ENCODE assay signal across 8 mouse cellular contexts in the genomic region with DNA sequence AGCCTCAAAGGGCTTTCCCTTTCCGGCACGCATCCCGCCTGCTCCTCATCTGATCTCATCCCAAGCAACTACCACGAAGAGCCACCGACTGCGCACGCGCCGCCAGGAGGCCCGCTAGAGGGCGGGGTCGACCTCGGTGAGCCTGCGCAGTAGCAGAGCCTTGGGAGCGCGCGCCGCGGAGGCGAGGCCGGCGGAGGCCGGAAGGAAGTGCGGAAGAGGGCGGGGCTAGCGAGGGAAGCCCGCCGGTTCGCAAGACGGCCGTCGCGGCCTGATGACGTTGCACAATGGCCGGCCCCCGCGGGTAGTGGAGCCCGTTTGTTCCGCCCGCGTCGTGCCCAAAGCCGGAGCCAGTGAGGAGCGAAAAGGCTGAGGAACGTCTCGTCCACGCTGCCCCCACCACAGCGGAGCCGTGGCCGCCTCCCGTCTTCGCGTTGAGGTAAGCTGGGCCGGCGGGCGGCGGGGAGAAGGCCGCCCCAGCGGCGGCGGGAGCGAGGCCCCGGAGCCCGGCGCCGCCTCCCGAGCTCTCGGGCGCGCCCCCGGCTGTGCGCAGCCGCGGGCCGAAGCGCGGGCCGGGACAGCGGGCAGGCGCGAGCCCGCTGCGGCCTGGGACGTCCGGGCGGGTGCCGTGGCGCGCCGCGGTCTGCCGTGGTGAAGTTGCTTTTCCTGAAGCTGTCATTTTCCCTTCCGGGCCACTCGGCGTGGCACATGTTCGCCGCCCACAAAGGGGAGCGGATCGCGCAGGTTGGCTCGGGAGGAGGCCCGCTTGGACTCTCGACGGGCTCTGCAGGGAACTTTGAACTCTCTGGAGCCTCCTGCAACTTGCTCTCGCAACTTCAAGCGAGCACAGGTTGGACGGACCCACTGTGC. TPM values are rescaled to one million over a fixed set of nuclear protein-coding genes. Genes with fewer than 3 reads are reported as not detected.
DNase-seq lines count a peak whose midpoint lies in the region; ATAC-seq and TF ChIP-seq lines count a peak whose summit lies in the region.

A gene (plus strand): TSS at position 245 of the 867 bp plus-strand sequence.

- ATAC-seq in frontal cortex, adult (ENCODE audit: low TSS enrichment) = peak; percentile 92
- peak; percentile 97 for ATAC-seq in lung, postnatal 0 days

- peak; percentile 72 for TF ChIP-seq CTCF in lung, postnatal 0 days (IDR thresholded peaks at IDR 0.05)

- peaks cover 37% of the 10 kb centered on the region for H3K36me3 ChIP-seq in hindbrain, embryonic 10.5 days
- H3K36me3 ChIP-seq in lung, postnatal 0 days (ENCODE audit: insufficient read depth, low read length) = no peaks in the 10 kb centered on the region

- DNase-seq in MN1 (ENCODE audit: low spot score) = peak; percentile 100
- peak; percentile 99 for DNase-seq in cerebellum, adult 9-10 months
- DNase-seq in hindbrain, embryonic 10.5 days (ENCODE audit: low spot score) = peak; percentile 99
- peak; percentile 99 for DNase-seq in layer of hippocampus, adult 9-11 months
- peak; percentile 99 for DNase-seq in lung, postnatal 0 days (ENCODE audit: low spot score)
- DNase-seq in ovary, postnatal 14 days (ENCODE audit: low spot score) = peak; percentile 97
- peak; percentile 100 for DNase-seq in thymus, postnatal 14 days

- TF ChIP-seq EP300 in lung, postnatal 0 days (IDR thresholded peaks at IDR 0.05) = no peak

- H3K9me3 ChIP-seq in hindbrain, embryonic 10.5 days = no peaks in the 10 kb centered on the region
- no peaks in the 10 kb centered on the region for H3K9me3 ChIP-seq in lung, postnatal 0 days (ENCODE audit: low read length)

- H3K9ac ChIP-seq in lung, postnatal 0 days (replicated peaks; ENCODE audit: low read depth) = peak within 1 kb of the TSS; percentile 87

- peak within 1 kb of the TSS; percentile 87 for H3K4me3 ChIP-seq in hindbrain, embryonic 10.5 days
- H3K4me3 ChIP-seq in lung, postnatal 0 days (ENCODE audit: low read depth, low read length) = peak within 1 kb of the TSS; percentile 95

- peaks cover 22% of the 10 kb centered on the region for H3K4me1 ChIP-seq in hindbrain, embryonic 10.5 days (replicated peaks)
- peaks cover 6% of the 10 kb centered on the region; the same call in 1 of the 2 replicates for H3K4me1 ChIP-seq in lung, postnatal 0 days (ENCODE audit: insufficient read depth, low read depth, low read length)

- no peaks in the 10 kb centered on the region for H3K27me3 ChIP-seq in hindbrain, embryonic 10.5 days (ENCODE audit: insufficient read depth, poor library complexity, severe bottlenecking)
- no peaks in the 10 kb centered on the region for H3K27me3 ChIP-seq in lung, postnatal 0 days (replicated peaks; ENCODE audit: insufficient read depth, low read length)

- peak within 1 kb of the TSS; percentile 79 for H3K4me2 ChIP-seq in lung, postnatal 0 days (replicated peaks; ENCODE audit: low read depth, low read length)

- WGBS in hindbrain, embryonic 10.5 days = under 1% methylated on average over 107 of the region's 107 CpGs
- under 1% methylated on average over 56 of the region's 107 CpGs for WGBS in lung, postnatal 0 days

- H3K27ac ChIP-seq in hindbrain, embryonic 10.5 days = peak within 1 kb of the TSS; percentile 95
- peak within 1 kb of the TSS; percentile 96 for H3K27ac ChIP-seq in lung, postnatal 0 days (ENCODE audit: low read length)

RNA-seq across cellular contexts. Expression of the gene that starts here (rescaled TPM):
- polyA plus RNA-seq in hindbrain, embryonic 10.5 days (2016; fragmentation: Nextera tagmentation; extraction: Ambion mirVana) = 67.6 and 75.0 TPM in 2 replicates
- 20.2 and 22.2 TPM in 2 replicates for polyA plus RNA-seq in lung, postnatal 0 days (2015; fragmentation: Nextera tagmentation; extraction: Ambion mirVana)

Comparison
In these comparisons a context has a peak if more than half of its experiments do, and no peak if none do; other contexts are left out.
1. Peak in every context shown above with its lines: DNase-seq, ATAC-seq, H3K4me3 ChIP-seq and H3K27ac ChIP-seq.